Mouse (Mus musculus): ENCODE measurements around the gene Ndrg4. TPM values are rescaled to one million over a fixed set of nuclear protein-coding genes. Genes with fewer than 3 reads are reported as not detected.

Ndrg4 gene
- total RNA-seq (2023; ENCODE audit: inconsistent age) = 0.84 TPM in 1 of 4 replicates, not detected in the others

DNA sequence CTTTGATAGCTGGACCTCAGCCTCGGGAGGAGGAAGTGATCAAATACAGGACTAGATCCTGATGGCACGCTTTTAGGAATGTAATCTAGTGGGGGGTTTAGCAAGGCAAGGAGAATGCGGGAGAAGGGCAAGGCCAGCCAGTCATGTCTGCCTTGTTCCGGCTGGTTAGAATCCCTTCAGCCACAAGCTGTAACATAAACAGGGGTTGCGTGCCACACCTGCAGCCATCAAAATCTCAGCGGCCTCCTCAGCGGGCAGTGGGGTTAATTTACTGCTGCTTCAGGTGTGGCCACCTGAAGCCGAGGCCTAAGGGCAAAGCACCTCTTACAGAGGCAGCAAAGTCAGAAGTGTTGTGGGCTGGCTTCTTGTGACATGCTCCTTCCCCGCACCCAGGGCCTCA, at the start of gene Ndrg4:
TSS of gene Ndrg4 (plus strand) at position 350 of the 400 bp plus-strand sequence.

DNA sequence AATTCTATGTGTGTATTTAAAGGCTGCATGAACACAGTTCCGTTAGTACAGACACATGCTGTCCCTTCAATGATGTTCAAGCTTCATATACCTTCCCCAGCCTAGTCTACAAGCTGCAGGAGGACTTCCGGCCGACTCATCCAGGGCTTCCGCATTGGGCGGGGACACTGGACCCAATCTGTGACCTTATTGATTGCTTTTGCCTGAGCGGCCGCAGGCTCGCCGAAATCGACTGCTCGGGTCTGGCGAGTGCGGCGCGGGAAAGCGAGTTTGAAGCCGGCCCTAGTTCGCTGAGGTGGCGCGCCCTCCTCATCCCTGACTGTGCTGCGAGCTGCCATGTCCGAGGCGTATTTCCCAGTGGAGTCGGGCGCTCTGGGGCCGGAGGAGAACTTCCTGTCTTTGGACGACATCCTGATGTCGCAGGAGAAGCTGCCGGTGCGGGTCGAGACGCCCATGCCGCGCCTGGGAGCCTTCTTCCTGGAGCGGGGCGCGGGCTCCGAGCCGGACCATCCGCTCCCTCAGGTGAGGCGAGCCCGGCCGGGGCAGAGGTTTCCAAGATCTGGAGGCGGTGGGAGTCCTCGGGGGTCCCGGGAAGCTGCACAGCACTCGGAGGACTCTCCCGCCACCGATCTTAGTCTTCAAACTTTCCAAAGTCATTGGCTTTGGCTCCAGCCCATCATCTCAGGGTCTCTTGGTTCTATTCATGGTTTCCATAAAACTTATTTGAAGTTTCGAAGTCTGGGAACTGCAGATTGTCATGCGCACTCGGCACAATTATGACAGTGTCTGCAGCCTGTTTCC, 43.3 kb upstream of the Ndrg4 start, which contains the start of gene Gins3:
TSS of gene Gins3 (plus strand) at position 192 of the 801 bp plus-strand sequence.

DNA sequence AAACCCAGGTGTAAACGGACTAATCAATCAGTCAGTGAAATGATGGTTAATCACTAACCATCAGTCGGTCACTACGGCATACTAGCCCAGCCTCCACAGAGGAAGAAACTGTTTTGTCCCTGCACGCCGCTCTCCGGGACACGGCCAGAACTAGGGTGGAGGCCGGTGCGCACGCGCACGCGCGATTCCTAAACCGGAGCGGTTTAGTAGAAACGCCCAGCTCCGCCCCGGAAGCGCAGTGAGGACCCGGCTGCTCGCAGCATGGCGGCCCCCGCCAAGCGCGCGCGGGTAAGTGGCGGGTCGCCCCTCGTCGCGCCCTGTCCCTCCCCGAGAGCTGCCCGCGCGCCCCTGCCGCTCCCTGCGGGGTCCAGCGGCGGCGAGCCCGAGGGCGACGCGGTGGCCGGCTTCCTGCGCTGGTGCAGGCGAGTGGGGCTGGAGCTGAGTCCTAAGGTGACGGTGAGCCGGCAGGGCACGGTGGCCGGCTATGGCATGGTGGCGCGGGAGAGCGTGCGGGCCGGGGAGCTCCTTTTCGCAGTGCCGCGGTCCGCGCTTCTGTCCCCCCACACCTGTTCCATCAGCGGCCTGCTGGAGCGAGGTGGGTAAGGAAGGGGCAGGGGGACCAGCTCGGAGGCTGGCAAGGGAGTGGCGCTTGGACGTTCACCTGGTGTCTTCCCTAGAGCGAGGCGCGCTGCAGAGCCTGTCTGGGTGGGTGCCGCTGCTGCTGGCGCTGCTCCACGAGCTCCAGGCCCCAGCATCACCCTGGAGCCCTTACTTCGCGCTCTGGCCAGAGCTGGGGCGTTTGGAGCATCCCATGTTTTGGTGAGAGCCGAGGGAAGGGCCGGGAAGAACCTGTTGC, 39.1 kb downstream of the Ndrg4 start, which contains the start of gene Setd6:
TSS of gene Setd6 (plus strand) at position 206 of the 856 bp plus-strand sequence.

Other genes starting within 250 kb of the Ndrg4 start
- 114 to 152 TPM (median 137 TPM) in 4 replicates for gene Cfap20, start 242.1 kb upstream of the Ndrg4 start, total RNA-seq (2023; ENCODE audit: inconsistent age)
- gene Csnk2a2, start 186.9 kb upstream of the Ndrg4 start, total RNA-seq (2023; ENCODE audit: inconsistent age) = 82.4 to 93.6 TPM (median 84.1 TPM) in 4 replicates
- not detected in 4 replicates for gene Ccdc113, start 142.9 kb upstream of the Ndrg4 start, total RNA-seq (2023; ENCODE audit: inconsistent age)
- gene Prss54, start 100.6 kb upstream of the Ndrg4 start, total RNA-seq (2023; ENCODE audit: inconsistent age) = not detected in 4 replicates
- 3.2 to 7.0 TPM (median 4.4 TPM) in 4 replicates for gene Gins3, start 43.5 kb upstream of the Ndrg4 start, total RNA-seq (2023; ENCODE audit: inconsistent age)
- 23.9 to 32.9 TPM (median 28.7 TPM) in 4 replicates for gene Setd6, start 38.9 kb downstream of the Ndrg4 start, total RNA-seq (2023; ENCODE audit: inconsistent age)
- 289 to 323 TPM (median 312 TPM) in 4 replicates for gene Cnot1, start 130.5 kb downstream of the Ndrg4 start, total RNA-seq (2023; ENCODE audit: inconsistent age)
- 51.6 to 107 TPM (median 65.6 TPM) in 4 replicates for gene Sap18b, start 148.4 kb downstream of the Ndrg4 start, total RNA-seq (2023; ENCODE audit: inconsistent age)
- gene Slc38a7, start 176.6 kb downstream of the Ndrg4 start, total RNA-seq (2023; ENCODE audit: inconsistent age) = 14.0 to 22.3 TPM (median 20.6 TPM) in 4 replicates
- 61.8 to 68.9 TPM (median 66.1 TPM) in 4 replicates for gene Got2, start 211.6 kb downstream of the Ndrg4 start, total RNA-seq (2023; ENCODE audit: inconsistent age)

All from B cell, adult (primary cell).